Mouse (Mus musculus) stomach, postnatal 0 days (tissue): Measurements from ENCODE around the gene Myom1. TPM values are rescaled to one million over a fixed set of nuclear protein-coding genes. Genes with fewer than 3 reads are reported as not detected.
"Not testable (repeated sequence)": the region's sequence is repeated elsewhere in the genome, so short reads cannot be mapped to it uniquely, and the experiment has no call there.

Experiments used
- ATAC-seq: fragments of 200-750 bp; cut with Nextera tagmentation; 2 replicates; pipeline ENCODE4 v1.8.0; 2017; ENCODE audit not compliant: low FRiP score, low TSS enrichment
- DNase-seq: peaks from one replicate; pipeline ENCODE4 v3.0.0-alpha.2; 2016; ENCODE audit warnings: low spot score
- H3K27ac ChIP-seq: fragments of 300-500 bp; sonication (generic); replicated peaks from 2 replicates; pipeline ENCODE4 v1.5.1; 2014; ENCODE audit warnings: mild to moderate bottlenecking, control low read depth
- H3K27me3 ChIP-seq: fragments of 300-500 bp; sonication (generic); 2 replicates; pipeline ENCODE4 v1.6.1; 2014; ENCODE audit warnings: low read length; ENCODE audit not compliant: control insufficient read depth, insufficient read depth
- H3K36me3 ChIP-seq: fragments of 300-500 bp; sonication (generic); 2 replicates; pipeline ENCODE4 v1.6.1; 2014; ENCODE audit warnings: low read length, mixed read lengths; ENCODE audit not compliant: control insufficient read depth, insufficient read depth
- H3K4me1 ChIP-seq: fragments of 300-500 bp; sonication (generic); replicated peaks from 2 replicates; pipeline ENCODE4 v1.6.1; 2014; ENCODE audit warnings: antibody characterized with exemption; ENCODE audit not compliant: control insufficient read depth, insufficient read depth
- H3K4me2 ChIP-seq: fragments of 300-500 bp; sonication (generic); replicated peaks from 2 replicates; pipeline ENCODE4 v1.6.1; 2014; ENCODE audit warnings: low read depth, mild to moderate bottlenecking, control low read depth, moderate library complexity
- H3K4me3 ChIP-seq: fragments of 300-500 bp; sonication (generic); 2 replicates; pipeline ENCODE4 v1.5.1; 2014; ENCODE audit warnings: low read depth, low read length, control low read depth
- H3K9ac ChIP-seq: fragments of 300-500 bp; sonication (generic); 2 replicates; pipeline ENCODE4 v1.6.1; 2014; ENCODE audit warnings: mild to moderate bottlenecking, low read length, control low read depth, mixed read lengths
- H3K9me3 ChIP-seq: fragments of 300-500 bp; sonication (generic); 2 replicates; pipeline ENCODE4 v1.6.1; 2016; ENCODE audit warnings: low read length; ENCODE audit not compliant: control insufficient read depth
- CTCF ChIP-seq: IDR thresholded peaks from 2 replicates; pipeline ENCODE4 v1.5.1; 2016; ENCODE audit warnings: antibody characterized with exemption, low read depth, mild to moderate bottlenecking, moderate library complexity
- EP300 ChIP-seq: optimal IDR thresholded peaks from 2 replicates; pipeline ENCODE3; 2016; ENCODE audit warnings: antibody characterized with exemption
- WGBS: fragments of 180-500 bp; shearing (Covaris S2); extraction: QIAGEN DNeasy Blood & Tissue Kit; methylation state at CpG from one replicate; pipeline ENCODE4 v1.1.7; 2014; 5-methylcytosine and 5-hydroxymethylcytosine counted together
- polyA plus RNA-seq: library from polyadenylated mRNA; unstranded; fragments of >200 nt; fragmentation: Nextera tagmentation; extraction: Ambion mirVana; gene quantifications from 2 replicates; pipeline ENCODE4 v1.2.1, GENCODE M21; 2015

Gene Myom1
- 9.6 and 9.8 TPM in 2 replicates for polyA plus RNA-seq

- WGBS: under 1% methylated on average over 64 of the region's 65 CpGs
- H3K9me3 ChIP-seq: no peaks in the 10 kb centered on the region
- H3K4me1 ChIP-seq: peaks cover 2% of the 10 kb centered on the region; the same call in 1 of the 2 replicates
- TF ChIP-seq CTCF: peak; percentile 73
- TF ChIP-seq EP300: no peak
- peak within 1 kb of the TSS; percentile 43 for H3K4me2 ChIP-seq
- peak within 1 kb of the TSS; percentile 100 for H3K27ac ChIP-seq
- H3K4me3 ChIP-seq: peak within 1 kb of the TSS; percentile 95
- no peaks in the 10 kb centered on the region for H3K27me3 ChIP-seq
- DNase-seq (peak; percentile 99), ATAC-seq (peak; percentile 94)
- peak within 1 kb of the TSS; percentile 100 for H3K9ac ChIP-seq
- H3K36me3 ChIP-seq: no peaks in the 10 kb centered on the region
These were observed at the start of gene Myom1 for GRCm38 (mm10) chr17:71002081-71002743. Gene Myom1, plus strand, starts transcription at chr17:71002633.

GRCm38 (mm10) chr17:70963546-70963945 lies 38.9 kb upstream of the Myom1 start:
- H3K36me3 ChIP-seq, H3K4me1 ChIP-seq, H3K4me3 ChIP-seq, H3K9me3 ChIP-seq, H3K27me3 ChIP-seq, H3K27ac ChIP-seq, H3K4me2 ChIP-seq, H3K9ac ChIP-seq: not testable (repeated sequence)
- DNase-seq (peak; percentile 41), ATAC-seq (peak; percentile 100)
- WGBS: 84% methylated on average over 12 of the region's 13 CpGs

GRCm38 (mm10) chr17:70965281-70965680 lies 37.2 kb upstream of the Myom1 start:
- TF ChIP-seq CTCF: no peak
- TF ChIP-seq EP300: no peak
- WGBS: 81% methylated on average over 2 of the region's 2 CpGs
- H3K9ac ChIP-seq: no peak overlapping the region

GRCm38 (mm10) chr17:70966126-70966525 lies 36.3 kb upstream of the Myom1 start:
- WGBS: 79% methylated on average over 7 of the region's 7 CpGs
- Histone ChIP-seq H3K36me3 (no peaks in the 10 kb centered on the region), H3K4me1 (no peaks in the 10 kb centered on the region), H3K27ac (no peak overlapping the region), H3K4me2 (no peak overlapping the region), H3K9ac (no peak overlapping the region), H3K9me3 (no peaks in the 10 kb centered on the region), H3K4me3 (no peak overlapping the region), H3K27me3 (no peaks in the 10 kb centered on the region)
- no peak for ATAC-seq
- no peak for DNase-seq
- no peak for TF ChIP-seq EP300
- no peak for TF ChIP-seq CTCF

More at GRCm38 (mm10) chr17:70965281-70965680, 37.2 kb upstream of the Myom1 start:
- Histone ChIP-seq H3K9me3 (no peaks in the 10 kb centered on the region), H3K4me2 (no peak overlapping the region), H3K4me1 (no peaks in the 10 kb centered on the region), H3K27ac (no peak overlapping the region), H3K36me3 (no peaks in the 10 kb centered on the region), H3K4me3 (no peak overlapping the region), H3K27me3 (no peaks in the 10 kb centered on the region)
- DNase-seq (no peak), ATAC-seq (no peak)

GRCm38 (mm10) chr17:70967191-70967590 lies 35.2 kb upstream of the Myom1 start:
- Histone ChIP-seq H3K36me3 (no peaks in the 10 kb centered on the region), H3K4me1 (no peaks in the 10 kb centered on the region), H3K9ac (no peak overlapping the region), H3K27ac (no peak overlapping the region), H3K4me3 (no peak overlapping the region), H3K27me3 (no peaks in the 10 kb centered on the region), H3K9me3 (no peaks in the 10 kb centered on the region), H3K4me2 (no peak overlapping the region)
- TF ChIP-seq EP300 (no peak), CTCF (0 out of 2 replicates have a peak, but pooled peaks have one; percentile 21)
- ATAC-seq: no peak
- no peak for DNase-seq
- WGBS: 50% methylated on average over 9 of the region's 9 CpGs

GRCm38 (mm10) chr17:70967646-70968045 lies 34.8 kb upstream of the Myom1 start:
- no peak for DNase-seq
- Histone ChIP-seq H3K4me2 (no peak overlapping the region), H3K27ac (no peak overlapping the region), H3K9ac (no peak overlapping the region), H3K9me3 (no peaks in the 10 kb centered on the region), H3K4me1 (no peaks in the 10 kb centered on the region), H3K4me3 (no peak overlapping the region), H3K27me3 (no peaks in the 10 kb centered on the region), H3K36me3 (no peaks in the 10 kb centered on the region)
- no peak for ATAC-seq
- WGBS: 51% methylated on average over 12 of the region's 12 CpGs
- TF ChIP-seq CTCF (no peak), EP300 (no peak)
